Mouse (Mus musculus): ENCODE measurements around the gene Tctex1d4. TPM values are rescaled to one million over a fixed set of nuclear protein-coding genes. Genes with fewer than 3 reads are reported as not detected.

Gene Tctex1d4
- polyA plus RNA-seq, 1 experiment: 12.1 TPM

GRCm38 (mm10) chr4:117159666-117160065, 33.1 kb downstream of the Tctex1d4 start:
- Histone ChIP-seq H3K9me3 (no peaks in the 10 kb centered on the region), H3K36me3 (replicated peaks; ENCODE audit: low read length) (peaks cover 64% of the 10 kb centered on the region), H3K27me3 (replicated peaks) (no peaks in the 10 kb centered on the region), H3K4me3 (replicated peaks) (no peak overlapping the region), H3K4me1 (peaks cover 10% of the 10 kb centered on the region)
- TF ChIP-seq GATA1 (IDR thresholded peaks at IDR 0.05; ENCODE audit: borderline replicate concordance, low read length): no peak
- TF ChIP-seq FLI1 (IDR thresholded peaks at IDR 0.05; ENCODE audit: low read length): no peak

- TF ChIP-seq FLI1 (IDR thresholded peaks at IDR 0.05; ENCODE audit: low read length): no peak
- no peak for TF ChIP-seq GATA1 (IDR thresholded peaks at IDR 0.05; ENCODE audit: borderline replicate concordance, low read length)
- Histone ChIP-seq H3K4me1 (peaks cover 5% of the 10 kb centered on the region; the same call in 1 of the 2 replicates), H3K36me3 (replicated peaks; ENCODE audit: low read length) (peaks cover 74% of the 10 kb centered on the region), H3K27me3 (replicated peaks) (no peaks in the 10 kb centered on the region), H3K4me3 (replicated peaks) (no peak overlapping the region), H3K9me3 (no peaks in the 10 kb centered on the region)
Observed at GRCm38 (mm10) chr4:117161183-117161582, 34.6 kb downstream of the Tctex1d4 start.

- Histone ChIP-seq H3K4me3 (replicated peaks) (no peak overlapping the region), H3K4me1 (no peaks in the 10 kb centered on the region), H3K27me3 (replicated peaks) (no peaks in the 10 kb centered on the region), H3K9me3 (no peaks in the 10 kb centered on the region), H3K36me3 (replicated peaks; ENCODE audit: low read length) (peaks cover 99% of the 10 kb centered on the region)
- TF ChIP-seq FLI1 (IDR thresholded peaks at IDR 0.05; ENCODE audit: low read length): no peak
- TF ChIP-seq GATA1 (IDR thresholded peaks at IDR 0.05; ENCODE audit: borderline replicate concordance, low read length): no peak
Observed at GRCm38 (mm10) chr4:117169936-117170335, 43.3 kb downstream of the Tctex1d4 start.

Other genes starting within 250 kb of the Tctex1d4 start
- 0.29 and 0.63 TPM in 2 replicates for gene Zswim5, start 249.4 kb upstream of the Tctex1d4 start, polyA plus RNA-seq (2012; ENCODE audit: insufficient read depth, low replicate concordance)
- gene Urod, start 132.4 kb upstream of the Tctex1d4 start, polyA plus RNA-seq (2012; ENCODE audit: insufficient read depth, low replicate concordance): 18.0 and 36.2 TPM in 2 replicates
- 7.5 and 16.5 TPM in 2 replicates for gene Hectd3, start 131.5 kb upstream of the Tctex1d4 start, polyA plus RNA-seq (2012; ENCODE audit: insufficient read depth, low replicate concordance)
- 5.3 TPM in 1 of 2 replicates, not detected in the other for gene Eif2b3, start 107.4 kb upstream of the Tctex1d4 start, polyA plus RNA-seq (2012; ENCODE audit: insufficient read depth, low replicate concordance)
- 11.8 TPM in 1 of 2 replicates, not detected in the other for gene Ptch2, start 30.7 kb upstream of the Tctex1d4 start, polyA plus RNA-seq (2012; ENCODE audit: insufficient read depth, low replicate concordance)
- 12.4 and 46.5 TPM in 2 replicates for gene Btbd19, start 1.1 kb upstream of the Tctex1d4 start, polyA plus RNA-seq (2012; ENCODE audit: insufficient read depth, low replicate concordance)
- 13.2 and 16.0 TPM in 2 replicates for gene Plk3, start 7.2 kb downstream of the Tctex1d4 start, polyA plus RNA-seq (2012; ENCODE audit: insufficient read depth, low replicate concordance)
- gene Rps8, start 29.4 kb downstream of the Tctex1d4 start, polyA plus RNA-seq (2012; ENCODE audit: insufficient read depth, low replicate concordance): 358 and 2,282 TPM in 2 replicates
- gene Kif2c, start 55.8 kb downstream of the Tctex1d4 start, polyA plus RNA-seq (2012; ENCODE audit: insufficient read depth, low replicate concordance): 5.6 and 8.3 TPM in 2 replicates
- 0.53 TPM in 1 of 2 replicates, not detected in the other for gene Tmem53, start 125.2 kb downstream of the Tctex1d4 start, polyA plus RNA-seq (2012; ENCODE audit: insufficient read depth, low replicate concordance)
- not detected in 2 replicates for gene Armh1, start 125.3 kb downstream of the Tctex1d4 start, polyA plus RNA-seq (2012; ENCODE audit: insufficient read depth, low replicate concordance)

Measured in megakaryocyte, embryonic 14.5 days (primary cell).